Mouse (Mus musculus) neural tube, embryonic 11.5 days (tissue): ENCODE data around the gene Slco2a1. TPM values are rescaled to one million over a fixed set of nuclear protein-coding genes. Genes with fewer than 3 reads are reported as not detected.
"Not testable (repeated sequence)": the region's sequence is repeated elsewhere in the genome, so short reads cannot be mapped to it uniquely, and the experiment has no call there.

ENCODE experiments used
- ATAC-seq: fragments of 200-750 bp; cut with Nextera tagmentation; 2 replicates; pipeline ENCODE4 v1.8.0; 2017; ENCODE audit warnings: moderate number of reproducible peaks, mild to moderate bottlenecking, moderate TSS enrichment, moderate library complexity; ENCODE audit not compliant: insufficient read depth, low FRiP score, low TSS enrichment
- DNase-seq: peaks from one replicate; pipeline ENCODE4 v3.0.0-alpha.2; 2015; ENCODE audit warnings: low spot score
- H3K27ac ChIP-seq: fragments of 300-500 bp; sonication (generic); 2 replicates; pipeline ENCODE4 v1.5.1; 2014; ENCODE audit warnings: low read depth, mild to moderate bottlenecking, low read length
- H3K27me3 ChIP-seq: fragments of 300-500 bp; sonication (generic); 2 replicates; pipeline ENCODE4 v1.6.1; 2014; ENCODE audit warnings: mild to moderate bottlenecking, low read length, mixed read lengths; ENCODE audit not compliant: control insufficient read depth, insufficient read depth
- H3K36me3 ChIP-seq: fragments of 300-500 bp; sonication (generic); 2 replicates; pipeline ENCODE4 v1.6.1; 2014; ENCODE audit warnings: mild to moderate bottlenecking, low read length, moderate library complexity, mixed read lengths; ENCODE audit not compliant: control insufficient read depth, insufficient read depth
- H3K4me1 ChIP-seq: fragments of 300-500 bp; sonication (generic); 2 replicates; pipeline ENCODE4 v1.6.1; 2014; ENCODE audit warnings: low read length, mixed read lengths; ENCODE audit not compliant: control insufficient read depth, insufficient read depth
- H3K4me2 ChIP-seq: fragments of 300-500 bp; sonication (generic); 2 replicates; pipeline ENCODE4 v1.6.1; 2014; ENCODE audit warnings: low read depth, mild to moderate bottlenecking, moderate library complexity
- H3K4me3 ChIP-seq: fragments of 300-500 bp; sonication (generic); 2 replicates; pipeline ENCODE4 v1.5.1; 2014; ENCODE audit warnings: low read depth, low read length
- H3K9ac ChIP-seq: fragments of 300-500 bp; sonication (generic); 2 replicates; pipeline ENCODE4 v1.6.1; 2014; ENCODE audit warnings: mild to moderate bottlenecking, low read length
- H3K9me3 ChIP-seq: fragments of 300-500 bp; sonication (generic); 2 replicates; pipeline ENCODE4 v1.6.1; 2016; ENCODE audit warnings: low read length; ENCODE audit not compliant: control insufficient read depth
- WGBS: fragments of 180-500 bp; shearing (Covaris S2); extraction: QIAGEN DNeasy Blood & Tissue Kit; methylation state at CpG from one replicate; pipeline ENCODE4 v1.1.7; 2014; 5-methylcytosine and 5-hydroxymethylcytosine counted together
- polyA plus RNA-seq: library from polyadenylated mRNA; unstranded; fragments of >200 nt; fragmentation: Nextera tagmentation; extraction: Ambion mirVana; gene quantifications from 2 replicates; pipeline ENCODE4 v1.2.1, GENCODE M21; 2014

The Slco2a1 gene
- polyA plus RNA-seq, 1 experiment from 2014 or later: 0.29 TPM

GRCm38 (mm10) chr9:103090116-103090875 lies 101.8 kb downstream of the Slco2a1 start:
- H3K27me3 ChIP-seq: no peaks in the 10 kb centered on the region
- H3K9ac ChIP-seq: no peak overlapping the region
- no peaks in the 10 kb centered on the region for H3K4me1 ChIP-seq
- ATAC-seq: no peak
- WGBS: 81% methylated on average over 9 of the region's 9 CpGs
- no peak overlapping the region for H3K27ac ChIP-seq
- H3K36me3 ChIP-seq: no peaks in the 10 kb centered on the region
- no peak overlapping the region for H3K4me3 ChIP-seq
- no peaks in the 10 kb centered on the region for H3K9me3 ChIP-seq
- H3K4me2 ChIP-seq: no peak overlapping the region
- DNase-seq: no peak

- Histone ChIP-seq H3K4me1 (no peaks in the 10 kb centered on the region), H3K27ac (no peak overlapping the region), H3K4me3 (no peak overlapping the region), H3K36me3 (no peaks in the 10 kb centered on the region), H3K9ac (no peak overlapping the region), H3K9me3 (no peaks in the 10 kb centered on the region), H3K4me2 (no peak overlapping the region), H3K27me3 (no peaks in the 10 kb centered on the region)
- no peak for ATAC-seq
- 76% methylated on average over 16 of the region's 16 CpGs for WGBS
- no peak for DNase-seq
Measured at GRCm38 (mm10) chr9:103091039-103091883, 102.7 kb downstream of the Slco2a1 start.

- Histone ChIP-seq H3K4me2 (peak overlapping the region; percentile 76), H3K9me3 (no peaks in the 10 kb centered on the region), H3K4me1 (no peaks in the 10 kb centered on the region), H3K27me3 (no peaks in the 10 kb centered on the region), H3K27ac (no peak overlapping the region), H3K4me3 (peak overlapping the region; percentile 36), H3K9ac (peak overlapping the region; percentile 51), H3K36me3 (no peaks in the 10 kb centered on the region)
- peak; percentile 91 for DNase-seq
- ATAC-seq: peak; percentile 80
- 1% methylated on average over 19 of the region's 19 CpGs for WGBS
Measured at GRCm38 (mm10) chr9:103092248-103092647, 103.7 kb downstream of the Slco2a1 start.

- Histone ChIP-seq H3K36me3 (no peaks in the 10 kb centered on the region), H3K4me3 (no peak overlapping the region), H3K9me3 (no peaks in the 10 kb centered on the region), H3K4me1 (no peaks in the 10 kb centered on the region), H3K27ac (no peak overlapping the region), H3K9ac (no peak overlapping the region), H3K4me2 (no peak overlapping the region), H3K27me3 (no peaks in the 10 kb centered on the region)
- ATAC-seq (no peak), DNase-seq (no peak)
- 90% methylated on average over 3 of the region's 3 CpGs for WGBS
Measured at GRCm38 (mm10) chr9:103093681-103094080, 105.2 kb downstream of the Slco2a1 start.

- not testable (repeated sequence) for H3K4me1 ChIP-seq, H3K27me3 ChIP-seq, H3K36me3 ChIP-seq, H3K9ac ChIP-seq, H3K27ac ChIP-seq, H3K9me3 ChIP-seq
- DNase-seq (peak; percentile 63), ATAC-seq (peak; percentile 60; the same call in 1 of the 2 replicates)
- WGBS: 17% methylated on average over 7 of the region's 14 CpGs
- peak overlapping the region; percentile 18; the same call in 1 of the 2 replicates for H3K4me3 ChIP-seq
- H3K4me2 ChIP-seq: peak overlapping the region; percentile 32
Measured at GRCm38 (mm10) chr9:103108341-103108798, 119.9 kb downstream of the Slco2a1 start.

- Histone ChIP-seq H3K4me2 (peak overlapping the region; percentile 58), H3K9ac (peak overlapping the region; percentile 47), H3K27ac (no peak overlapping the region), H3K9me3 (no peaks in the 10 kb centered on the region), H3K27me3 (no peaks in the 10 kb centered on the region; the same call in 1 of the 2 replicates), H3K36me3 (no peaks in the 10 kb centered on the region), H3K4me3 (peak overlapping the region; percentile 33), H3K4me1 (peaks cover 9% of the 10 kb centered on the region)
- ATAC-seq (no peak), DNase-seq (peak; percentile 39)
- WGBS: 33% methylated on average over 18 of the region's 18 CpGs
Measured at GRCm38 (mm10) chr9:103108943-103109670, 120.6 kb downstream of the Slco2a1 start.

GRCm38 (mm10) chr9:103109911-103110310 lies 121.4 kb downstream of the Slco2a1 start:
- 67% methylated on average over 2 of the region's 2 CpGs for WGBS
- H3K4me3 ChIP-seq: no peak overlapping the region
- H3K36me3 ChIP-seq: no peaks in the 10 kb centered on the region
- H3K4me1 ChIP-seq: peaks cover 9% of the 10 kb centered on the region
- no peak overlapping the region for H3K27ac ChIP-seq
- ATAC-seq (no peak), DNase-seq (no peak)
- no peaks in the 10 kb centered on the region; the same call in 1 of the 2 replicates for H3K27me3 ChIP-seq
- no peak overlapping the region for H3K4me2 ChIP-seq
- no peaks in the 10 kb centered on the region for H3K9me3 ChIP-seq
- no peak overlapping the region for H3K9ac ChIP-seq

- peak overlapping the region; percentile 70 for H3K4me3 ChIP-seq
- H3K9me3 ChIP-seq: no peaks in the 10 kb centered on the region
- H3K4me1 ChIP-seq: peaks cover 9% of the 10 kb centered on the region
- peak overlapping the region; percentile 89 for H3K4me2 ChIP-seq
- ATAC-seq (no peak), DNase-seq (peak; percentile 24)
- 22% methylated on average over 18 of the region's 18 CpGs for WGBS
- peak overlapping the region; percentile 87; the same call in 1 of the 2 replicates for H3K27ac ChIP-seq
- no peaks in the 10 kb centered on the region; the same call in 1 of the 2 replicates for H3K27me3 ChIP-seq
- H3K36me3 ChIP-seq: no peaks in the 10 kb centered on the region
- peak overlapping the region; percentile 88 for H3K9ac ChIP-seq
Measured at GRCm38 (mm10) chr9:103110727-103111501, 122.4 kb downstream of the Slco2a1 start.
